Mouse (Mus musculus) hindbrain, embryonic 12.5 days (tissue): ENCODE data around the gene Clpb. TPM values are rescaled to one million over a fixed set of nuclear protein-coding genes. Genes with fewer than 3 reads are reported as not detected.
A peak's percentile ranks its signal among the peaks of the same experiment; 100 is the strongest.

Experiments
- ATAC-seq: fragments of 200-750 bp; cut with Nextera tagmentation; 2 replicates; pipeline ENCODE4 v1.8.0; 2017; ENCODE audit warnings: moderate TSS enrichment; ENCODE audit not compliant: low FRiP score
- H3K27ac ChIP-seq: fragments of 300-500 bp; sonication (generic); 2 replicates; pipeline ENCODE4 v1.5.1; 2016; ENCODE audit warnings: mild to moderate bottlenecking
- H3K27me3 ChIP-seq: fragments of 300-500 bp; sonication (generic); 2 replicates; pipeline ENCODE4 v1.6.1; 2016; ENCODE audit warnings: mild to moderate bottlenecking
- H3K36me3 ChIP-seq: fragments of 300-500 bp; sonication (generic); 2 replicates; pipeline ENCODE4 v1.6.1; 2016; ENCODE audit warnings: mild to moderate bottlenecking
- H3K4me1 ChIP-seq: fragments of 300-500 bp; sonication (generic); 2 replicates; pipeline ENCODE4 v1.6.1; 2016
- H3K4me2 ChIP-seq: fragments of 300-500 bp; sonication (generic); replicated peaks from 2 replicates; pipeline ENCODE4 v1.6.1; 2016; ENCODE audit warnings: mild to moderate bottlenecking
- H3K4me3 ChIP-seq: fragments of 300-500 bp; sonication (generic); 2 replicates; pipeline ENCODE4 v1.5.1; 2016; ENCODE audit warnings: mild to moderate bottlenecking
- H3K9ac ChIP-seq: fragments of 300-500 bp; sonication (generic); 2 replicates; pipeline ENCODE4 v1.6.1; 2016; ENCODE audit warnings: mild to moderate bottlenecking, moderate library complexity
- H3K9me3 ChIP-seq: fragments of 300-500 bp; sonication (generic); replicated peaks from 2 replicates; pipeline ENCODE4 v1.6.1; 2016; ENCODE audit warnings: mild to moderate bottlenecking
- WGBS: fragments of 180-500 bp; shearing (Covaris S2); methylation state at CpG from one replicate; pipeline ENCODE4 v1.1.7; 2016; 5-methylcytosine and 5-hydroxymethylcytosine counted together
- polyA plus RNA-seq: library from polyadenylated mRNA; unstranded; fragments of >200 nt; fragmentation: Nextera tagmentation; extraction: Ambion mirVana; gene quantifications from 2 replicates; pipeline ENCODE4 v1.2.1, GENCODE M21; 2016

The Clpb gene
- polyA plus RNA-seq, 1 experiment from 2014 or later, result 38.4 TPM

- no peak overlapping the region for H3K4me3 ChIP-seq
- H3K27ac ChIP-seq, result no peak overlapping the region
- 10% methylated on average over 7 of the region's 7 CpGs for WGBS
- H3K9me3 ChIP-seq, result no peaks in the 10 kb centered on the region
- H3K36me3 ChIP-seq, result no peaks in the 10 kb centered on the region
- no peaks in the 10 kb centered on the region for H3K27me3 ChIP-seq
- no peak overlapping the region for H3K9ac ChIP-seq
- peaks cover 43% of the 10 kb centered on the region for H3K4me1 ChIP-seq
- no peak overlapping the region for H3K4me2 ChIP-seq
- ATAC-seq, result peak; percentile 83
These were observed 16.2 kb downstream of the Clpb start for GRCm38 (mm10) chr7:101679591-101679990.

DNA sequence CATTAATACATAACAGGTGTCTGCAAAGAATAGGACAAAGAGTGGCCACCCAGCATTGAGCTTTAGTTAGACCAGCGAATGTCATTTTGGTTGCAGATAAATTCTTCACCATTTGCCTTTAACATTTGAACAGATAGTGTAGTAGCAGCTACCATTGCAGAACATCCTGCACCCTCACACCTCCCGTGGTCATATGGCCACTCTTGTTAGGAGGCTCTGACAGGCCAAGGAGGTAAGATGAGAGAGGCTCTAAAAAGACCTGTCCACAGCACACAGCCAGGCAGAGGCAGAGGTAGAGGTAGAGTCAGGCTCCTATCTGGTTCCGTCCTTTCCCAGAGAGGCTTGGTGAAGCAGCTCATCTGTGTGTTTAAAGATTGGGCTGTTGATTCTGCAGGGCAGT lies 17.5 kb downstream of the Clpb start:
- Histone ChIP-seq H3K27me3 (no peaks in the 10 kb centered on the region), H3K9ac (no peak overlapping the region), H3K9me3 (no peaks in the 10 kb centered on the region), H3K27ac (no peak overlapping the region), H3K4me3 (no peak overlapping the region), H3K36me3 (no peaks in the 10 kb centered on the region), H3K4me1 (peaks cover 39% of the 10 kb centered on the region), H3K4me2 (no peak overlapping the region)
- WGBS, result 81% methylated on average over 3 of the region's 3 CpGs
- no peak for ATAC-seq

DNA sequence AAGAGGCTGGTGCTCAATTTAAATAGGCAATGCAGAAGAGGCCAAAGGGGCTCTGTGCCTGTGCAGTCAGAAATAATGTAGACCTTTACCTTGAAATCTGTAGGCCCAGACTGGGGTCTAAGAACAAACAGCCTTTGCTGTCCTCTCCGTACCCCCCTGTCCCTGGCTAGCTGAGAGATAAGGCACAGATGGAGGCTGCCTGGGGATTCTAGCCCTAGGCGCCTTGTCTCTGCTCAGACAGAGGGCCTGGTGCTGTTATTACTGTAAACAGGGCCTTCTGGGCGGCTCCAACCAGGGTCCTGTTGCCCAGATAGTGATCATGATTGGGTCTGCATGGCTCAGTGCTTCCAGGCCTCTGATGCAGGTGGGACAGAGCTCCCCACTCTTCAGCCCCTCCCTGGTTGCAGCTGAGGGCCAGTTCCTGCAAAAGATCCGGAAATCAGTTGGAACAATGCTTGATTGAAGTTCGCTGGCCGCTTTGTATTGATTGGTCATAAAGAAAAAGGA lies 18.2 kb downstream of the Clpb start:
- Histone ChIP-seq H3K4me2 (no peak overlapping the region), H3K27ac (peak overlapping the region; percentile 30; the same call in 1 of the 2 replicates), H3K36me3 (no peaks in the 10 kb centered on the region), H3K4me3 (no peak overlapping the region), H3K27me3 (no peaks in the 10 kb centered on the region), H3K9me3 (no peaks in the 10 kb centered on the region), H3K9ac (no peak overlapping the region), H3K4me1 (peaks cover 33% of the 10 kb centered on the region)
- WGBS, result 29% methylated on average over 6 of the region's 6 CpGs
- no peak for ATAC-seq

GRCm38 (mm10) chr7:101682886-101683285 lies 19.5 kb downstream of the Clpb start:
- Histone ChIP-seq H3K9ac (no peak overlapping the region), H3K27me3 (no peaks in the 10 kb centered on the region), H3K36me3 (0 out of 2 replicates have a peak, but pooled peaks cover 4% of the 10 kb centered on the region), H3K4me3 (no peak overlapping the region), H3K9me3 (no peaks in the 10 kb centered on the region), H3K4me2 (no peak overlapping the region), H3K4me1 (peaks cover 22% of the 10 kb centered on the region), H3K27ac (no peak overlapping the region)
- WGBS, result 42% methylated on average over 5 of the region's 5 CpGs
- no peak for ATAC-seq

DNA sequence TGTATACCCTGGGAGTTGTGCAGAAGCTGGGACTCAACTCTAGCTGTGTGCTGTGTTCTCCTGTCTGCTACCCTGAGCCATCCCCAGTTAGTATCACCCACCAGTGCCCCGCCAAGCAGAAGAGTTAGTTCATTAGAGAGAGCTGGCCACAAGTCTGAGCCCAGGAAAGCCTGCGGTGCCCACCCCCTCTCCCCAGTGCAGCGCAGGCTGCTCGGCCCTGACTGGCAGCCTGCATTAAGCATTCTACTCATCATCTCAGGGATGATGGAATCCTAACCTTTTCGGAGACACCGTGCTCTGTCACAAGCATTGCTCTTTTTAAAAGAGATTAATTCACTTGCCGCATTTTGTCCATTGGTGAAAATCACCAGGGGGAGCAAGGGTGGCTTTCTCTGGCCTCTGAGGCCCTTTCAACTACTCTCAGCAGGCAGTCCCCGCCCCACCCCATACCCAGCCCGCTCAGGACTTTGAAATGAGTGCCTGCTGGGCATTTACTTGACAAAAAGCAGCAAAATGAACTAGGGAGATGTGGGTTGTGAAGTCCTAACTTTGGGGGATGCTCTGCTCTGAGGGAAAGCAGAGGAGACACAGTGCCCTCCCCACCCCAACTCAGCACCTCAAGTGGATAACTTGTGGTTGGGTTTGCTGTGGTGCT lies 20.7 kb downstream of the Clpb start:
- Histone ChIP-seq H3K36me3 (0 out of 2 replicates have a peak, but pooled peaks cover 8% of the 10 kb centered on the region), H3K4me2 (no peak overlapping the region), H3K27ac (no peak overlapping the region), H3K9me3 (no peaks in the 10 kb centered on the region), H3K4me1 (peaks cover 19% of the 10 kb centered on the region), H3K27me3 (no peaks in the 10 kb centered on the region), H3K4me3 (no peak overlapping the region), H3K9ac (0 out of 2 replicates have a peak overlapping the region, but pooled peaks have one; percentile 25)
- ATAC-seq, result peak; percentile 59; the same call in 1 of the 2 replicates
- 13% methylated on average over 9 of the region's 9 CpGs for WGBS

DNA sequence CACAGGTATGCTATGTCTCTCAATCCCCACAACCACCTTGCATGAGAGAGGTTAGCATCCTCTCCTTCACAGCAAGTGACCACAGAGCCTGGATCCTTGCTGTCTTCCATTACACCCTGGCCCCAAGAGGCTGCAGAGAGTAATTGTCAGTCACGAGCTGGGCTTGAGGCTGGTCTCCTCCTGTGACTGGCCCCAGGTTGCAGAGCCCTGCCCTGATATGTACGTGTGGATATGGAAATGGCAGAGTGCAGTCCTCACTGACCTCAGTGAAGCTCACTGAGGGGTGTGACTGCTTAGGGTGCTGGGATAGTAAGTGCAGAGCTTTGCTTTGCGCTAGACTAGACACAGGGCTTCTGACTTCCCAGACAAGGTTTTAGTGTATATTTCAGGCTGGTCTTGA lies 21.2 kb downstream of the Clpb start:
- 29% methylated on average over 3 of the region's 3 CpGs for WGBS
- ATAC-seq, result no peak
- Histone ChIP-seq H3K4me3 (no peak overlapping the region), H3K27ac (no peak overlapping the region), H3K9ac (no peak overlapping the region), H3K4me1 (peaks cover 19% of the 10 kb centered on the region), H3K9me3 (no peaks in the 10 kb centered on the region), H3K36me3 (0 out of 2 replicates have a peak, but pooled peaks cover 8% of the 10 kb centered on the region), H3K4me2 (no peak overlapping the region), H3K27me3 (no peaks in the 10 kb centered on the region)

GRCm38 (mm10) chr7:101687144-101687543 lies 23.7 kb downstream of the Clpb start:
- H3K9ac ChIP-seq, result no peak overlapping the region
- 0 out of 2 replicates have a peak, but pooled peaks cover 8% of the 10 kb centered on the region for H3K36me3 ChIP-seq
- H3K4me1 ChIP-seq, result peaks cover 15% of the 10 kb centered on the region
- no peaks in the 10 kb centered on the region for H3K27me3 ChIP-seq
- no peak for ATAC-seq
- 92% methylated on average over 2 of the region's 2 CpGs for WGBS
- H3K9me3 ChIP-seq, result no peaks in the 10 kb centered on the region
- no peak overlapping the region for H3K4me3 ChIP-seq
- no peak overlapping the region for H3K27ac ChIP-seq
- H3K4me2 ChIP-seq, result no peak overlapping the region

DNA sequence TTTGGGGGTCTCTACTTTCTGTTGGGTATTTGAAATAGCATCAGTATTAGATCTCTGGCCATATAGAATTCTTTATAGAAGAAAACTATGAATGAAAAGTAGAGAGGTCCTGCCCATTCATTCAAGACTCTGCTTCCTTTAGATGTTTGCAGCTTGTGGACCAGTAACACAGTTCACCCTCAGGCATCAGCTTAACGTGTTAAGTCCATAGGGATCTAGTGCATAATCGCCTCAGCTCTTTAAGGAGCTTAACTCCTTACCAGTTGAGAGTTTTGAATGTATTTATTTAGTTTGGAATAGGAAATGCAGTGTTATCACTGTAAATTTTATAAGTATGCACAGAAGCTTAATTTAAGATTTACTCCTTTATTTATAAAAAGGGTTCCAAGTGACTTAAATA lies 27.0 kb downstream of the Clpb start:
- no peak for ATAC-seq
- no peak overlapping the region for H3K4me3 ChIP-seq

DNA sequence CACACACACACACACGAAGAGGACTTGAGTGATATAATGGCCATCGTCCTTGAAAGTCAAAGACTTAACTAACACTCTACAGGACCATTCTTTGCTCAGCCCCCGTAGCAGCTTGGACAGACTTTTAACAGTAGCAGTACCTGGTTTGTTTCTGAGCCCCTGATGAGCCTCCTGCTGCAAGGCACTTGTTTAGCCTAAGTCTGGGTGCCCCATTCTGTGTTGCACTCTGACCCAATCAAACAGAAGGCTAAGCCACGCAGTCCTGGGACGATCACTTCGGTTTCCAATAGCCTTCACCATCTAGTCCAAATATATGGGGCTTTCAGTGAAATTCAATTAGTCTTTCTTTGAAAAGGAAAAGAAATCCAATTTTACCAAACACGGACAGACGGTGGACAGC lies 28.4 kb downstream of the Clpb start:
- Histone ChIP-seq H3K4me1 (no peaks in the 10 kb centered on the region), H3K27me3 (no peaks in the 10 kb centered on the region), H3K4me3 (no peak overlapping the region), H3K4me2 (no peak overlapping the region), H3K27ac (no peak overlapping the region), H3K36me3 (0 out of 2 replicates have a peak, but pooled peaks cover 8% of the 10 kb centered on the region), H3K9me3 (no peaks in the 10 kb centered on the region), H3K9ac (no peak overlapping the region)
- ATAC-seq, result no peak
- WGBS, result 87% methylated on average over 8 of the region's 8 CpGs

More for the DNA sequence above, 27.0 kb downstream of the Clpb start:
- Histone ChIP-seq H3K9me3 (no peaks in the 10 kb centered on the region), H3K4me1 (no peaks in the 10 kb centered on the region), H3K4me2 (no peak overlapping the region), H3K9ac (no peak overlapping the region), H3K27me3 (no peaks in the 10 kb centered on the region), H3K36me3 (0 out of 2 replicates have a peak, but pooled peaks cover 8% of the 10 kb centered on the region), H3K27ac (no peak overlapping the region)
- WGBS, result 71% methylated on average over 2 of the region's 2 CpGs

- H3K4me3 ChIP-seq, result no peak overlapping the region
- no peak overlapping the region for H3K27ac ChIP-seq
- no peak overlapping the region for H3K4me2 ChIP-seq
- no peak overlapping the region for H3K9ac ChIP-seq
- no peaks in the 10 kb centered on the region for H3K4me1 ChIP-seq
- H3K9me3 ChIP-seq, result no peaks in the 10 kb centered on the region
- H3K27me3 ChIP-seq, result no peaks in the 10 kb centered on the region
- H3K36me3 ChIP-seq, result 0 out of 2 replicates have a peak, but pooled peaks cover 8% of the 10 kb centered on the region
- 62% methylated on average over 14 of the region's 14 CpGs for WGBS
- no peak for ATAC-seq
These were observed 29.0 kb downstream of the Clpb start for GRCm38 (mm10) chr7:101692446-101692845.

- Histone ChIP-seq H3K9ac (no peak overlapping the region), H3K4me2 (no peak overlapping the region), H3K36me3 (no peaks in the 10 kb centered on the region), H3K27ac (no peak overlapping the region), H3K27me3 (no peaks in the 10 kb centered on the region), H3K4me1 (no peaks in the 10 kb centered on the region), H3K4me3 (no peak overlapping the region), H3K9me3 (no peaks in the 10 kb centered on the region)
- 60% methylated on average over 5 of the region's 5 CpGs for WGBS
- ATAC-seq, result no peak
These were observed 32.0 kb downstream of the Clpb start for GRCm38 (mm10) chr7:101695483-101695882.

DNA sequence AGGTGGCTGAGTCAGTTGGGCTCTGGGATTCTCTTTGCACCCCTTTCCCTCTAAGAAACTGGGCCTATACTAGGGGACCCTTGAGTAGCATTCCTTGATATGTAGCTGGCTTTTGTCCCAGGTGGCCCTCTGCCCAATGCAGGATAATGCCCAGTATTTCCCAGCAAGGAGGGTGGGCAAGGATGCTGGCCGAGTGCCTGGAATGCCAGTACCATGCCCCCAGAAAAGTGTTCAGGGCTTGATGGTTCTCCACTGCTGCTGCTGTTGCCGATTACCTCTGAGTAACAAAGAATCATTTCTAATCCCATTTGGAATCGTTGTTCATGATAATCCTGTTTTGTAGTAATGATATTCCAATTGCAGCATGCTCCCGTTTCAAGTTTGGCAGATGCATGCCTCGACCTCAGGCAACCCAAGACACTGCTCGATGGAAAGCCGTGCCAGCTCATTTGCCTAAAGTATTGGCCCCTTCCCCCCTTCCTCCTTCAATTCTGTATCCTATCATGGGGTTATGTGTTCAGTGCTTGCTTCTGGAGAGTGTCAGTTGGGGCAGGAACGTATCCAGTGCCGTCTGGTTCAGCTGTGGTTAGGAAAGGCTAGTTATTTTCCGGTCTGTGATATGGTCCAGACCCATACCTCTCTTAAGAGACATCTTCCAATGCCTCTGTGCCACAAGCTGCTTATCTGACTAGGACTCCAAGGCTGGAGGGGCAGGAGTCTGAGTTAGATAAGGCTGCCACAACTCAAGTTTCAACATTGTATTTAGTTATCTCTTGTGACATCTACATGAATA lies 33.7 kb downstream of the Clpb start:
- Histone ChIP-seq H3K27me3 (no peaks in the 10 kb centered on the region), H3K4me3 (no peak overlapping the region), H3K9ac (no peak overlapping the region), H3K4me2 (no peak overlapping the region), H3K36me3 (no peaks in the 10 kb centered on the region), H3K27ac (no peak overlapping the region), H3K4me1 (no peaks in the 10 kb centered on the region), H3K9me3 (no peaks in the 10 kb centered on the region)
- no peak for ATAC-seq
- WGBS, result 92% methylated on average over 10 of the region's 10 CpGs
